Comparison of ENCODE assay signal across 16 mouse cellular contexts in the genomic region with DNA sequence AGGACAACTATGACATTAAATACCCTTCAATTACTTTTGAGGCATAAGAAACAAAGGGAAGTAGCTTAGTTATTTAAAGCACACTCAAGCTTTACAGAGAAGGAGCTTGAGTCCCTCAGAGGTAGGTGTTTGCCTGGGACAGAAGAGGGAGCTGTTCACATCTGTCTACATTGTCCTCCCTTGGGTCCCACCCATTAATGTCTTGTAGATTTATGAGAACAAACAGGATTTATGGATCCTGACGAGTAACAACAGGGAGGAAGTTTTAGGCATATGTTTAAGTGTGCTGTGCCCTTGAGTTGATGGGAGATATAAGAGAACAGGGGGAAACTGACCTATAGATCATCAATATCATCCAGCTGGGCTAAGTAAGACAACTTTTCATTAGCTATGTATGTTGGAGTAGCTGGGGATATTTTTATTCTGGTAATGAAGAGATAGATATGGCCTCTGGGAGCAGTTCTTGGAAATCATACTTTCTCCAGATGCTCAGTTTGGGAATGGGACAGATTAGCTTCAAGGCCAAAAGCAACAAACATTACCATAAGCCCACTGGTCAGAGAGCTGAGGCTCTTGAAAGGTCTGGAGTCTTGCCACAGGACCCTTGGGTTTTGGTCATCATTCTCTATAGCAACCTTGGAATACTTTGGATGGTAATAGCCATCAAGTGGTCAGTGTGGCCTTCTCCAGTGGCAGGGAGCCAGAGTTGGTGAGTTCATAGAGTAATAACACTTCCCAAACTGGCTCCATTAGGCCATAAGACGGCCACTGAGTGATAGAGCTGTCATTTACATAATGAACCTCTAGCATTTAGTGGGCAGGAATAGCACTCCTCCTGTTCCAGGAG.
DNase-seq lines count a peak whose midpoint lies in the region; ATAC-seq lines count a peak whose summit lies in the region.
"Had no signal": no experiment of that assay in that cellular context is flagged by ENCODE, and none has a peak within 500 bp of the region (broad histone marks: within the 10 kb centered on the region; RNA-seq: fewer than 3 reads in every experiment).

No protein-coding gene starts in this region.

- peak; percentile 25 for DNase-seq in gastrocnemius, postnatal 10 days
- DNase-seq in gastrocnemius, adult 18-20 months (ENCODE audit: low spot score) = no peak
- DNase-seq in kidney, postnatal 10 days = peak; percentile 32
- DNase-seq in kidney, adult 11 months = no peak
- peak; percentile 38 for DNase-seq in NIH3T3 (ENCODE audit: low read depth)
- DNase-seq in heart, postnatal 25 days (ENCODE audit: low spot score) = peak; percentile 1
- DNase-seq: cerebellum, adult 11 months; layer of hippocampus, postnatal 36 days; left cerebral cortex, postnatal 4 days; right cerebral cortex, postnatal 14 days had no signal

- no peak for ATAC-seq in activated CD4-positive, CD25-positive, alpha-beta regulatory T cell, adult 4 months
- no peak for ATAC-seq in cerebellum, adult (ENCODE audit: insufficient number of reproducible peaks, low FRiP score, low TSS enrichment)
- ATAC-seq: forebrain, embryonic 16.5 days; intestine, embryonic 15.5 days; midbrain, embryonic 15.5 days; Patski had no signal

- intact Hi-C loops in heart, postnatal 25 days (cut with DNase I) = no loop called here

Comparison
In these comparisons a context has a peak if more than half of its experiments do, and no peak if none do; other contexts are left out.
1. DNase-seq: peak in gastrocnemius, postnatal 10 days (single experiment), kidney, postnatal 10 days (single experiment), NIH3T3 (single experiment) and heart, postnatal 25 days (single experiment); none in gastrocnemius, adult 18-20 months (single experiment) and kidney, adult 11 months (single experiment).